Mouse (Mus musculus) forebrain, embryonic 10.5 days (tissue): ENCODE measurements around the gene Perm1. TPM values are rescaled to one million over a fixed set of nuclear protein-coding genes. Genes with fewer than 3 reads are reported as not detected.
A peak's percentile ranks its signal among the peaks of the same experiment; 100 is the strongest.

Source experiments
- microRNA-seq: library from miRNA; unstranded; fragments of <30 nt; microRNA quantifications from one replicate; pipeline ENCODE4, GENCODE M21; 2017
- polyA plus RNA-seq: library from polyadenylated mRNA; unstranded; fragments of >200 nt; fragmentation: Nextera tagmentation; extraction: Ambion mirVana; gene quantifications from 2 replicates; pipeline ENCODE4 v1.2.1, GENCODE M21; 2016

The Perm1 gene
- polyA plus RNA-seq, 1 experiment from 2014 or later, result 1.1 TPM

Small RNAs within 50 kb of the gene (microRNA-seq; reads per million reads assigned to microRNA genes)
- 11.1 reads per million, percentile 22 among the genes with 10 or more reads in this experiment for gene Mir7658

Other genes starting within 250 kb of the Perm1 start
- 12.7 and 14.0 TPM in 2 replicates for gene B3galt6, start 223.2 kb upstream of the Perm1 start, polyA plus RNA-seq
- 134 and 135 TPM in 2 replicates for gene Sdf4, start 223.0 kb upstream of the Perm1 start, polyA plus RNA-seq
- 0.72 and 1.1 TPM in 2 replicates for gene Tnfrsf4, start 202.0 kb upstream of the Perm1 start, polyA plus RNA-seq
- gene Tnfrsf18, start 189.7 kb upstream of the Perm1 start, polyA plus RNA-seq, result 0.72 and 1.1 TPM in 2 replicates
- 0.10 and 0.41 TPM in 2 replicates for gene Ttll10, start 156.5 kb upstream of the Perm1 start, polyA plus RNA-seq
- gene 9430015G10Rik, start 105.9 kb upstream of the Perm1 start, polyA plus RNA-seq, result 81.2 and 86.9 TPM in 2 replicates
- gene Rnf223, start 85.4 kb upstream of the Perm1 start, polyA plus RNA-seq, result 0.87 and 1.1 TPM in 2 replicates
- gene Agrn, start 18.4 kb upstream of the Perm1 start, polyA plus RNA-seq, result 58.3 and 62.0 TPM in 2 replicates
- gene Isg15, start 15.1 kb upstream of the Perm1 start, polyA plus RNA-seq, result 0.38 and 0.43 TPM in 2 replicates
- gene AW011738, start 12.6 kb upstream of the Perm1 start, polyA plus RNA-seq, result 3.9 and 4.4 TPM in 2 replicates
- 21.9 and 23.1 TPM in 2 replicates for gene Plekhn1, start 19.0 kb downstream of the Perm1 start, polyA plus RNA-seq
- gene Noc2l, start 20.1 kb downstream of the Perm1 start, polyA plus RNA-seq, result 122 and 124 TPM in 2 replicates
- 0.42 and 0.78 TPM in 2 replicates for gene Samd11, start 39.8 kb downstream of the Perm1 start, polyA plus RNA-seq
- not detected in 2 replicates for gene Vmn2r-ps159, start 115.2 kb downstream of the Perm1 start, polyA plus RNA-seq